Mouse (Mus musculus) forebrain, postnatal 0 days (tissue): Measurements from ENCODE around the gene Ppil6. TPM values are rescaled to one million over a fixed set of nuclear protein-coding genes. Genes with fewer than 3 reads are reported as not detected.

ENCODE experiments used
- ATAC-seq: fragments of 200-750 bp; cut with Nextera tagmentation; 2 replicates; pipeline ENCODE4 v1.8.0; 2017; ENCODE audit warnings: mild to moderate bottlenecking, moderate library complexity
- DNase-seq: peaks from one replicate; pipeline ENCODE4 v3.0.0-alpha.2; 2015
- H3K27ac ChIP-seq: fragments of 300-500 bp; sonication (generic); 2 replicates; pipeline ENCODE4 v1.5.1; 2014; ENCODE audit warnings: low read depth, mild to moderate bottlenecking, antibody characterized with exemption, low read length, moderate library complexity, mixed read lengths
- H3K27me3 ChIP-seq: fragments of 300-500 bp; sonication (generic); 2 replicates; pipeline ENCODE4 v1.6.1; 2014; ENCODE audit warnings: mild to moderate bottlenecking, low read length, mixed read lengths; ENCODE audit not compliant: insufficient read depth
- H3K36me3 ChIP-seq: fragments of 300-500 bp; sonication (generic); 2 replicates; pipeline ENCODE4 v1.6.1; 2014; ENCODE audit warnings: mild to moderate bottlenecking, moderate library complexity; ENCODE audit not compliant: insufficient read depth
- H3K4me1 ChIP-seq: fragments of 300-500 bp; sonication (generic); 2 replicates; pipeline ENCODE4 v1.6.1; 2014; ENCODE audit warnings: antibody characterized with exemption; ENCODE audit not compliant: insufficient read depth
- H3K4me2 ChIP-seq: fragments of 300-500 bp; sonication (generic); 2 replicates; pipeline ENCODE4 v1.6.1; 2014; ENCODE audit warnings: low read depth, mild to moderate bottlenecking, moderate library complexity
- H3K4me3 ChIP-seq: fragments of 300-500 bp; sonication (generic); 2 replicates; pipeline ENCODE4 v1.5.1; 2014; ENCODE audit warnings: low read depth, low read length, mixed read lengths
- H3K9ac ChIP-seq: fragments of 300-500 bp; sonication (generic); 2 replicates; pipeline ENCODE4 v1.6.1; 2014; ENCODE audit warnings: mild to moderate bottlenecking
- H3K9me3 ChIP-seq: fragments of 300-500 bp; sonication (generic); 2 replicates; pipeline ENCODE4 v1.6.1; 2016; ENCODE audit warnings: low read length
- CTCF ChIP-seq: sonication (generic); IDR thresholded peaks from 2 replicates; pipeline ENCODE4 v1.5.1; 2016; ENCODE audit warnings: antibody characterized with exemption, control low read depth, low read depth
- WGBS: fragments of 180-500 bp; shearing (Covaris S2); extraction: QIAGEN DNeasy Blood & Tissue Kit; methylation state at CpG from one replicate; pipeline ENCODE4 v1.1.7; 2014; 5-methylcytosine and 5-hydroxymethylcytosine counted together
- polyA plus RNA-seq: library from polyadenylated mRNA; unstranded; fragments of >200 nt; fragmentation: Nextera tagmentation; extraction: Ambion mirVana; gene quantifications from 2 replicates; pipeline ENCODE4 v1.2.1, GENCODE M21; 2015
- total RNA-seq: library from RNA; depleted of rRNA; stranded (reverse); fragments of >200 nt; gene quantifications from 2 replicates; pipeline ENCODE4 v1.2.3, GENCODE M21; 2014

The Ppil6 gene
- total and polyA plus RNA-seq, 2 experiments from 2014 or later, result 0.81 to 8.7 TPM

DNA sequence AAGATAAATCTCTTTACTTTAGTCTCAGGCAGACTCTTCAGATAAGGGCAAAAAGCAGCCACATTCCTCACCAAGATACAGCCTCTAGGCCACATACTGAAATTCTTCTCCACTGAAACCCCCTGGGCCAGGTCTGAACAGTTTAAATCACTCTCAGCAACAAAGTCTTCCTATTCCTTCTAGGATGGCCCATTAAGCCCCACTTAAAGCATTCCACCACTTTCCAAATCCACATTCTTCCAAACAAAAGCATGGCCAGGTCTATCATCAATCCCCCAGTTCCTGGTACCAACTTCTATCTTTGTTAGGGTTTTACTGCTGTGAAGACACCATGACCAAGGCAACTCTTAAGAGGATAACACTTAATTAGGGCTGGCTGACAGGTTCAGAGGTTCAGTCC lies 17.7 kb upstream of the Ppil6 start:
- Histone ChIP-seq H3K27ac (no peak overlapping the region), H3K36me3 (peaks cover 6% of the 10 kb centered on the region; the same call in 1 of the 2 replicates), H3K4me3 (no peak overlapping the region), H3K4me2 (no peak overlapping the region), H3K4me1 (peaks cover 8% of the 10 kb centered on the region), H3K9ac (no peak overlapping the region), H3K27me3 (no peaks in the 10 kb centered on the region), H3K9me3 (no peaks in the 10 kb centered on the region)
- ATAC-seq (no peak), DNase-seq (no peak)
- no peak for TF ChIP-seq CTCF

DNA sequence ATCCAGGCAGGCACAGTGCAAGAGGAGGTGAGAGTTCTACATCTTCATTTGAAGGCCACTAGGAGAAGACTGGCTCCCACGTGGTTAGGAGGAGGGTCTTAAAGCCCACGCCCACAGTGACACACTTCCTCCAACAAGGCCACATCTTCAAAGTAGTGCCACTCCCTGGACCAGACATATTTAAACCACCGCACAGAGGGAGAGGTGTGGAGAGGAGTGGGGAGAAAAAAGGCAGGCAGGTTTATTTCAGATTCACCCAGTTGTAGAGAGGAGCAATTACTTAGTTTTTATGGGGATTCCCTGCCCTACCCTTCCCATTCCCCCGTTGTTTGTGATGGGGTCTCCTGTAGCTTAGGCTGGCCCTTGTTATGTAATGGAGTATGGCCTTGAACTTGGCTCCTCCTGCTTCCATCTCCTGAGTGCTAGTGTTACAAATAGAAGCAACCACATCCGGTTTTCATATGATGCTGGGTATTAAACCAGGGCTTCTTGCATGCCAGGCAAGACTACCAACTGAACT lies 17.2 kb upstream of the Ppil6 start:
- Histone ChIP-seq H3K4me1 (peaks cover 10% of the 10 kb centered on the region), H3K9me3 (no peaks in the 10 kb centered on the region), H3K9ac (no peak overlapping the region), H3K27me3 (no peaks in the 10 kb centered on the region), H3K36me3 (peaks cover 5% of the 10 kb centered on the region; the same call in 1 of the 2 replicates), H3K4me2 (no peak overlapping the region), H3K4me3 (no peak overlapping the region), H3K27ac (no peak overlapping the region)
- DNase-seq (no peak), ATAC-seq (no peak)
- no peak for TF ChIP-seq CTCF
- 78% methylated on average over 5 of the region's 5 CpGs for WGBS

DNA sequence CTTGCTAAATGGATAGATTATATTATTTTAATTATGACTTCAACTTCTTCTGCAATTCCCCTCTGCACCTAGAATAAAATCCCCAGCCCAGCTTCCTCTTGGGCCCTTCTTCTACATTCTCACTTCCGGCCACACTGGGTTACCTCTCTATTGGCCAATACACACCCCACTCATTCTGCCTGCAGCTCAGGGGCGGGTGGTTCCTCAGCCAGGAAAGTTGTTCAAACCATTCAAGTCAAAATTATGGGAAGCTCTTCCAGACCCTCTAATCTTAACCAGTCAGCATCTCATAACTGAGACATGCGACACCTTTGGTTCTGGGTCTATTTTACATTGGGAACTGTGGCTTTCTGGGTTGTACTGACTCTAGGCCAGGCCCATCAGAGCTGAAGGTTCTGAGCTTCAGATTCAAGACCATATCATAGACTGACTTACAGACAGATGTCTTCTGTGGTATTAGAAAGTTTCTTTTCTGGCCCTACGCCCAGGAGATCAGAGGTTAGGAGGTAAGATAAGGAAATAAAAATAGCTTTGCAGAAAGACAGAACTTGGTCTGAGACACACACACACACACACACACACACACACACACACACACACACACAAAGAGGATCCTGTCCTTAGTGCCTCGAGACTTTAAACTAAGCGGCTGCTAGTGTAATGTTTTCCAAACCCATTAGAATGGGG lies 16.3 kb upstream of the Ppil6 start:
- no peak for DNase-seq
- H3K4me1 ChIP-seq, result peaks cover 11% of the 10 kb centered on the region
- H3K36me3 ChIP-seq, result no peaks in the 10 kb centered on the region
- H3K4me2 ChIP-seq, result no peak overlapping the region
- H3K9ac ChIP-seq, result no peak overlapping the region
- ATAC-seq, result no peak
- H3K4me3 ChIP-seq, result no peak overlapping the region
- no peak overlapping the region for H3K27ac ChIP-seq
- 88% methylated on average over 6 of the region's 6 CpGs for WGBS
- no peaks in the 10 kb centered on the region for H3K9me3 ChIP-seq
- no peak for TF ChIP-seq CTCF
- H3K27me3 ChIP-seq, result no peaks in the 10 kb centered on the region

DNA sequence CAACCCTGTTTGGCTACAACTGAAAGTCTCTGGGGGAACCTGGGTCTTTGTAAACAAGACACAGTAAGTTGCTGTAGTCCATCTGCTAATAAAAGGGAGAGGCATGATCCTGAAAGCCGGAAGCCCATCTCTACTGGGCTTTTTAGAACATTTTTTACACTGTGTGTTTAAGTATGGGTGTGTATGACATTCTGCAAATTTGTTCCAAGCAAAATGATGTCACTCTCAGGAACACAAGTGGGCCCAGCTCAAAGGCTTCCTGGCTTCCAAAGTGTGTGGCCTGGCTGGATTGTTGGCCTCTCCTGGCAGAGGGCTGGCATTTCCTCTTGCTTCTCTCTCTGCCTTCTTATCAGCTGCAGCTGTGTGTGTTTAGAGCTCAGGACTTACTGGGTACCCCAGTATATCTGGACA lies 15.3 kb upstream of the Ppil6 start:
- no peak for TF ChIP-seq CTCF
- H3K4me1 ChIP-seq, result peaks cover 11% of the 10 kb centered on the region
- H3K27ac ChIP-seq, result no peak overlapping the region
- no peak overlapping the region for H3K9ac ChIP-seq
- H3K27me3 ChIP-seq, result no peaks in the 10 kb centered on the region
- no peak overlapping the region for H3K4me2 ChIP-seq
- H3K9me3 ChIP-seq, result no peaks in the 10 kb centered on the region
- H3K36me3 ChIP-seq, result no peaks in the 10 kb centered on the region
- 90% methylated on average over 1 of the region's 1 CpGs for WGBS
- DNase-seq (no peak), ATAC-seq (no peak)
- no peak overlapping the region for H3K4me3 ChIP-seq

DNA sequence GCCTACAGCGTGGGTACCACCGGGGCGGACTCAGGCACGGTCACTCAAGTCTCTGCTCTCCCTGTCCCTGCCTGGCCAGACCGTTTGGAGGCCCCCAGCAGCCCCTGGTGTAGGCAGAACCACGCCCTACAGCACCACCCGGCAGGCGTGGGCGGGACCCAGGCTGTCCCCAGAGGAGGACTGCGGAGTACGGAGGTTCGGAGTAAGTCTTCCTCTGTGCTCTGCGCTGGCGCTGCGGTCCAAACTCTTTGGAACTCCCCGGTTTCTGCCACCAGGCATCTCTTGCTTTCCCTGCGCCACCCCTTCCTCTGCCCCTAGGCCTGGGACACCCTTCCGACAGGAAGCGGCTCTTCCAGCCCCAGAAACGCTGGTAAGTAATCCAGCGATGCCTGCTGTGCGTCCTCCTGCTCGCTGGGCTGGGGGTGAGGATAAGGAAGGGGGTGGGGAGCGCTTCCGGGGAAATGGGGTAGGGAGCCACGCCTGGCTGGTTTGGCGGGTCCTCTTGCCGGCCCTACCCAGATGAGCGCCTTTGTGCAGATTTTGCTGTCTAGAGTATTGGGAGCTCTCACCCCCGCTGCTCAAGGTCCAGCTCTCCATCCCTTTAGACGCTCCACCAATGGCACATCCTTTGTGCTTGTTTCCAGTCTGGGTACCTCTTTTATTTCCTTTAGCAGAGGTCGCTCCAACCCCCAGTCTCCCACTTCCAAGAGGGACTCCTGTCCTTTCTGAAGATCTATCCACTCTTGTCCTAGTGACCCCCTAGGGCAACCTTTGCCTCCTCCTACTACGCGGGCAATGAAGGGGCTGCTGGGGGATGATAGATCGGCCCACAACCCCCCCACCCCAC lies 13.8 kb upstream of the Ppil6 start, which contains the start of gene Mical1:
Mical1 (plus strand) TSS at position 144 of the 847 bp plus-strand sequence.
- Histone ChIP-seq H3K9me3 (no peaks in the 10 kb centered on the region), H3K4me1 (peaks cover 11% of the 10 kb centered on the region), H3K9ac (peak within 1 kb of the TSS; percentile 60), H3K4me2 (peak within 1 kb of the TSS; percentile 85), H3K27ac (peak within 1 kb of the TSS; percentile 70), H3K36me3 (peaks cover under 1% of the 10 kb centered on the region; the same call in 1 of the 2 replicates), H3K27me3 (no peaks in the 10 kb centered on the region), H3K4me3 (peak within 1 kb of the TSS; percentile 49)
- WGBS, result 1% methylated on average over 35 of the region's 35 CpGs
- TF ChIP-seq CTCF, result peak; percentile 17; the same call in 1 of the 2 replicates
- peak; percentile 73 for DNase-seq
- ATAC-seq, result peak; percentile 66

DNA sequence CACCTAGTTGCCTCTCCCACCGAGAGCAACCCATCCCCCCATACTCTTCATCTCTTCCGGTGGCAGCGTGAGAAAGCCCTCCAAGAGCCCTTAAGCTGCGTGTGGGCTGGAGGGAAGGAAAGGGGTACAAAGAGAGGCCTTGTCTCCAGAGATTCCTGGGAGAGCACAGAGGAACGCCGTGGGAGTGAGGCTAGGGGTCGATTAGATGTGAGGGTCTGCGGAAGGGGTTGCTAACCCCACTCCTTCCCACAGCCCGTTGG lies 13.3 kb upstream of the Ppil6 start:
- ATAC-seq, result peak; percentile 66
- Histone ChIP-seq H3K4me3 (peak overlapping the region; percentile 49), H3K9ac (peak overlapping the region; percentile 60), H3K4me2 (peak overlapping the region; percentile 85), H3K9me3 (no peaks in the 10 kb centered on the region), H3K36me3 (peaks cover 6% of the 10 kb centered on the region), H3K4me1 (peaks cover 11% of the 10 kb centered on the region), H3K27ac (peak overlapping the region; percentile 70), H3K27me3 (no peaks in the 10 kb centered on the region)
- 0% methylated on average over 9 of the region's 9 CpGs for WGBS
- TF ChIP-seq CTCF, result no peak
- DNase-seq, result peak; percentile 67
